Mouse (Mus musculus) ES-Bruce4 (cell line): ENCODE data around the gene Cdc37l1.
A peak's percentile ranks its signal among the peaks of the same experiment; 100 is the strongest.

ENCODE experiments used
- CTCF ChIP-seq: IDR thresholded peaks from one replicate; pipeline ENCODE4 v1.8.1; 2011; ENCODE audit warnings: low read depth, low read length
- POLR2A ChIP-seq: IDR thresholded peaks from one replicate; pipeline ENCODE4 v1.8.1; 2011; ENCODE audit warnings: low read length; ENCODE audit not compliant: insufficient read depth

DNA sequence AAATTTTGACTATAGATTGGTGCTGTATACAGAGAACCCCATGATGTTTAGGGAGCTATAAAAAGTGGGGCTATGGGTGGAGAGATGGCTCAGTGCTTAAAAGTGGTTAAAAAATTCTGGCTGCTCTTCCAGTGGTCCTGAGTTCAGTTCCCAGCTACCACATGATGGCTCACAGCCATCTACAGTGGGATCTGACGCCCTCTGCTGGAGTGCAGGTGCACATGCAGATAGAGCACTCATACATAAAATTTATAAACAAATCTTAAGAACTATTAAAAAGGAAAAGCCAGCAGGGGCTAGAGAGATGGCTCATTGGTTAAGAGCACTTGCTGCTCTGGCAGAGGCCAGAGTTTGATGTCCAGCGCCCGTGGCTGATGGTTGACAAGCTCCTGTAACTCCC lies 29.5 kb downstream of the Cdc37l1 start:
- TF ChIP-seq POLR2A (no peak), CTCF (peak; percentile 62)
